Mouse (Mus musculus) forebrain, embryonic 16.5 days (tissue): ENCODE measurements around the gene Cdh8. TPM values are rescaled to one million over a fixed set of nuclear protein-coding genes. Genes with fewer than 3 reads are reported as not detected.

Experiments
- ATAC-seq: fragments of 200-750 bp; cut with Nextera tagmentation; 2 replicates; pipeline ENCODE4 v1.8.0; 2017; ENCODE audit warnings: mild to moderate bottlenecking, moderate library complexity
- H3K27ac ChIP-seq: fragments of 300-500 bp; sonication (generic); 2 replicates; pipeline ENCODE4 v1.5.1; 2014; ENCODE audit warnings: low read length, control low read depth
- H3K27me3 ChIP-seq: fragments of 300-500 bp; sonication (generic); replicated peaks from 2 replicates; pipeline ENCODE4 v1.6.1; 2014; ENCODE audit warnings: low read length; ENCODE audit not compliant: control insufficient read depth, insufficient read depth
- H3K36me3 ChIP-seq: fragments of 300-500 bp; sonication (generic); 2 replicates; pipeline ENCODE4 v1.6.1; 2014; ENCODE audit not compliant: control insufficient read depth, insufficient read depth
- H3K4me1 ChIP-seq: fragments of 300-500 bp; sonication (generic); replicated peaks from 2 replicates; pipeline ENCODE4 v1.6.1; 2014; ENCODE audit warnings: low read length; ENCODE audit not compliant: control insufficient read depth, insufficient read depth
- H3K4me2 ChIP-seq: fragments of 300-500 bp; sonication (generic); 2 replicates; pipeline ENCODE4 v1.6.1; 2014; ENCODE audit warnings: mild to moderate bottlenecking, low read length, control low read depth
- H3K4me3 ChIP-seq: fragments of 300-500 bp; sonication (generic); replicated peaks from 2 replicates; pipeline ENCODE4 v1.5.1; 2014; ENCODE audit warnings: mild to moderate bottlenecking, low read length, control low read depth
- H3K9ac ChIP-seq: fragments of 300-500 bp; sonication (generic); replicated peaks from 2 replicates; pipeline ENCODE4 v1.6.1; 2014; ENCODE audit warnings: low read depth, low read length, control low read depth
- H3K9me3 ChIP-seq: fragments of 300-500 bp; sonication (generic); 2 replicates; pipeline ENCODE4 v1.6.1; 2016; ENCODE audit warnings: low read length; ENCODE audit not compliant: control insufficient read depth
- WGBS: fragments of 180-500 bp; shearing (Covaris S2); extraction: QIAGEN DNeasy Blood & Tissue Kit; methylation state at CpG from one replicate; pipeline ENCODE4 v1.1.7; 2014; 5-methylcytosine and 5-hydroxymethylcytosine counted together
- polyA plus RNA-seq: library from polyadenylated mRNA; unstranded; fragments of >200 nt; fragmentation: Nextera tagmentation; extraction: Ambion mirVana; gene quantifications from 2 replicates; pipeline ENCODE4 v1.2.1, GENCODE M21; 2015

The Cdh8 gene
- polyA plus RNA-seq, 1 experiment from 2014 or later, result 51.4 TPM

- Histone ChIP-seq H3K4me2 (no peak overlapping the region), H3K4me1 (peaks cover 10% of the 10 kb centered on the region), H3K36me3 (no peaks in the 10 kb centered on the region), H3K9ac (no peak overlapping the region), H3K27ac (no peak overlapping the region), H3K4me3 (no peak overlapping the region), H3K27me3 (no peaks in the 10 kb centered on the region), H3K9me3 (no peaks in the 10 kb centered on the region)
- 63% methylated on average over 4 of the region's 4 CpGs for WGBS
- 0 out of 2 replicates have a peak, but pooled peaks have one; percentile 33 for ATAC-seq
These were observed 22.4 kb downstream of the Cdh8 start for GRCm38 (mm10) chr8:99393908-99394307.

- Histone ChIP-seq H3K4me3 (no peak overlapping the region), H3K36me3 (no peaks in the 10 kb centered on the region), H3K27me3 (no peaks in the 10 kb centered on the region), H3K4me2 (no peak overlapping the region), H3K27ac (no peak overlapping the region), H3K9me3 (no peaks in the 10 kb centered on the region), H3K9ac (no peak overlapping the region), H3K4me1 (no peaks in the 10 kb centered on the region; the same call in 1 of the 2 replicates)
- WGBS, result 83% methylated on average over 5 of the region's 5 CpGs
- ATAC-seq, result no peak
These were observed 46.2 kb downstream of the Cdh8 start for GRCm38 (mm10) chr8:99370104-99370503.

- no peak overlapping the region for H3K9ac ChIP-seq
- no peak overlapping the region for H3K4me3 ChIP-seq
- H3K9me3 ChIP-seq, result no peaks in the 10 kb centered on the region
- no peaks in the 10 kb centered on the region for H3K36me3 ChIP-seq
- H3K27me3 ChIP-seq, result no peaks in the 10 kb centered on the region
- no peak overlapping the region for H3K4me2 ChIP-seq
- H3K27ac ChIP-seq, result no peak overlapping the region
- 20% methylated on average over 3 of the region's 3 CpGs for WGBS
- peak; percentile 43; the same call in 1 of the 2 replicates for ATAC-seq
- no peaks in the 10 kb centered on the region; the same call in 1 of the 2 replicates for H3K4me1 ChIP-seq
These were observed 47.1 kb downstream of the Cdh8 start for GRCm38 (mm10) chr8:99369166-99369565.

- Histone ChIP-seq H3K27ac (no peak overlapping the region), H3K4me3 (no peak overlapping the region), H3K9me3 (no peaks in the 10 kb centered on the region), H3K36me3 (no peaks in the 10 kb centered on the region), H3K4me1 (no peaks in the 10 kb centered on the region; the same call in 1 of the 2 replicates), H3K27me3 (no peaks in the 10 kb centered on the region), H3K9ac (no peak overlapping the region), H3K4me2 (no peak overlapping the region)
- 95% methylated on average over 7 of the region's 7 CpGs for WGBS
- no peak for ATAC-seq
These were observed 47.8 kb downstream of the Cdh8 start for GRCm38 (mm10) chr8:99368449-99368848.

GRCm38 (mm10) chr8:99353923-99354322 is 62.3 kb downstream of the Cdh8 start:
- ATAC-seq, result no peak
- H3K9ac ChIP-seq, result no peak overlapping the region
- no peaks in the 10 kb centered on the region for H3K9me3 ChIP-seq
- 82% methylated on average over 3 of the region's 3 CpGs for WGBS
- H3K4me1 ChIP-seq, result no peaks in the 10 kb centered on the region; the same call in 1 of the 2 replicates
- H3K4me2 ChIP-seq, result no peak overlapping the region
- H3K27me3 ChIP-seq, result no peaks in the 10 kb centered on the region
- no peaks in the 10 kb centered on the region for H3K36me3 ChIP-seq
- no peak overlapping the region for H3K4me3 ChIP-seq
- H3K27ac ChIP-seq, result no peak overlapping the region

- ATAC-seq, result no peak
These were observed 63.0 kb downstream of the Cdh8 start for GRCm38 (mm10) chr8:99353221-99353620.

GRCm38 (mm10) chr8:99349456-99349855 is 66.8 kb downstream of the Cdh8 start:
- Histone ChIP-seq H3K9ac (no peak overlapping the region), H3K4me3 (no peak overlapping the region), H3K27me3 (no peaks in the 10 kb centered on the region), H3K36me3 (no peaks in the 10 kb centered on the region), H3K27ac (peak overlapping the region; percentile 70; the same call in 1 of the 2 replicates), H3K9me3 (no peaks in the 10 kb centered on the region), H3K4me2 (no peak overlapping the region), H3K4me1 (peaks cover 5% of the 10 kb centered on the region)
- peak; percentile 72 for ATAC-seq

More at GRCm38 (mm10) chr8:99353221-99353620, 63.0 kb downstream of the Cdh8 start:
- H3K4me3 ChIP-seq, result no peak overlapping the region
- H3K36me3 ChIP-seq, result no peaks in the 10 kb centered on the region
- H3K9ac ChIP-seq, result no peak overlapping the region
- 89% methylated on average over 1 of the region's 1 CpGs for WGBS
- no peak overlapping the region for H3K27ac ChIP-seq
- no peak overlapping the region for H3K4me2 ChIP-seq
- H3K4me1 ChIP-seq, result peaks cover 3% of the 10 kb centered on the region
- H3K27me3 ChIP-seq, result no peaks in the 10 kb centered on the region
- H3K9me3 ChIP-seq, result no peaks in the 10 kb centered on the region

GRCm38 (mm10) chr8:99348618-99349017 is 67.7 kb downstream of the Cdh8 start:
- ATAC-seq, result peak; percentile 90
- Histone ChIP-seq H3K9ac (no peak overlapping the region), H3K27me3 (no peaks in the 10 kb centered on the region), H3K4me3 (no peak overlapping the region), H3K4me1 (peaks cover 5% of the 10 kb centered on the region), H3K4me2 (no peak overlapping the region), H3K27ac (peak overlapping the region; percentile 58), H3K9me3 (no peaks in the 10 kb centered on the region), H3K36me3 (no peaks in the 10 kb centered on the region)
- 28% methylated on average over 3 of the region's 3 CpGs for WGBS

- no peak overlapping the region for H3K4me3 ChIP-seq
- no peaks in the 10 kb centered on the region for H3K36me3 ChIP-seq
- WGBS, result 83% methylated on average over 1 of the region's 1 CpGs
- no peak for ATAC-seq
- H3K4me1 ChIP-seq, result no peaks in the 10 kb centered on the region
- H3K27me3 ChIP-seq, result no peaks in the 10 kb centered on the region
- no peak overlapping the region for H3K4me2 ChIP-seq
- no peaks in the 10 kb centered on the region for H3K9me3 ChIP-seq
- no peak overlapping the region for H3K9ac ChIP-seq
- H3K27ac ChIP-seq, result no peak overlapping the region
These were observed 77.0 kb downstream of the Cdh8 start for GRCm38 (mm10) chr8:99339310-99339709.

- 86% methylated on average over 5 of the region's 5 CpGs for WGBS
- ATAC-seq, result no peak
- Histone ChIP-seq H3K36me3 (no peaks in the 10 kb centered on the region), H3K4me3 (no peak overlapping the region), H3K27me3 (no peaks in the 10 kb centered on the region), H3K4me2 (no peak overlapping the region), H3K9me3 (no peaks in the 10 kb centered on the region), H3K9ac (no peak overlapping the region), H3K27ac (no peak overlapping the region), H3K4me1 (no peaks in the 10 kb centered on the region)
These were observed 88.7 kb downstream of the Cdh8 start for GRCm38 (mm10) chr8:99327559-99327958.
